Mouse (Mus musculus) forebrain, embryonic 11.5 days (tissue): ENCODE results near the gene Acad9. TPM values are rescaled to one million over a fixed set of nuclear protein-coding genes. Genes with fewer than 3 reads are reported as not detected.
"Not testable (repeated sequence)": the region's sequence is repeated elsewhere in the genome, so short reads cannot be mapped to it uniquely, and the experiment has no call there.

Experiments used
- ATAC-seq: fragments of 200-750 bp; cut with Nextera tagmentation; replicated peaks from 2 replicates; pipeline ENCODE4 v1.8.0; 2017; ENCODE audit warnings: moderate TSS enrichment; ENCODE audit not compliant: low FRiP score
- DNase-seq: peaks from one replicate; pipeline ENCODE4 v3.0.0-alpha.2; 2017; ENCODE audit warnings: low spot score
- H3K27ac ChIP-seq: fragments of 300-500 bp; sonication (generic); 2 replicates; pipeline ENCODE4 v1.5.1; 2014; ENCODE audit warnings: low read depth, low read length
- H3K27me3 ChIP-seq: fragments of 300-500 bp; sonication (generic); 2 replicates; pipeline ENCODE4 v1.6.1; 2014; ENCODE audit warnings: mild to moderate bottlenecking, low read length, mixed read lengths; ENCODE audit not compliant: control insufficient read depth, insufficient read depth
- H3K36me3 ChIP-seq: fragments of 300-500 bp; sonication (generic); 2 replicates; pipeline ENCODE4 v1.6.1; 2014; ENCODE audit warnings: mild to moderate bottlenecking, low read length, moderate library complexity, mixed read lengths; ENCODE audit not compliant: control insufficient read depth, insufficient read depth
- H3K4me1 ChIP-seq: fragments of 300-500 bp; sonication (generic); replicated peaks from 2 replicates; pipeline ENCODE4 v1.6.1; 2014; ENCODE audit warnings: low read length, mixed read lengths; ENCODE audit not compliant: control insufficient read depth, insufficient read depth
- H3K4me2 ChIP-seq: fragments of 300-500 bp; sonication (generic); 2 replicates; pipeline ENCODE4 v1.6.1; 2014; ENCODE audit warnings: low read depth, mild to moderate bottlenecking, low read length, moderate library complexity, mixed read lengths; ENCODE audit not compliant: severe bottlenecking
- H3K4me3 ChIP-seq: fragments of 300-500 bp; sonication (generic); 2 replicates; pipeline ENCODE4 v1.5.1; 2014; ENCODE audit warnings: low read depth, low read length
- H3K9ac ChIP-seq: fragments of 300-500 bp; sonication (generic); 2 replicates; pipeline ENCODE4 v1.6.1; 2014; ENCODE audit warnings: low read length
- H3K9me3 ChIP-seq: fragments of 300-500 bp; sonication (generic); 2 replicates; pipeline ENCODE4 v1.6.1; 2016; ENCODE audit warnings: low read length, mixed read lengths; ENCODE audit not compliant: control insufficient read depth
- WGBS: fragments of 180-500 bp; shearing (Covaris S2); extraction: QIAGEN DNeasy Blood & Tissue Kit; methylation state at CpG from one replicate; pipeline ENCODE4 v1.1.7; 2014; 5-methylcytosine and 5-hydroxymethylcytosine counted together
- polyA plus RNA-seq: library from polyadenylated mRNA; unstranded; fragments of >200 nt; fragmentation: Nextera tagmentation; extraction: Ambion mirVana; gene quantifications from 2 replicates; pipeline ENCODE4 v1.2.1, GENCODE M21; 2014

Acad9 gene
- polyA plus RNA-seq, 1 experiment from 2014 or later, result 88.9 TPM

- ATAC-seq, result not testable (repeated sequence)
These were observed 60.4 kb downstream of the Acad9 start for GRCm38 (mm10) chr3:36126176-36126575.

GRCm38 (mm10) chr3:36136152-36136551 is 70.4 kb downstream of the Acad9 start:
- H3K4me3 ChIP-seq, result no peak overlapping the region
- ATAC-seq, result no peak
- H3K4me2 ChIP-seq, result no peak overlapping the region
- no peak overlapping the region for H3K9ac ChIP-seq
- H3K9me3 ChIP-seq, result no peaks in the 10 kb centered on the region
- no peaks in the 10 kb centered on the region for H3K36me3 ChIP-seq
- DNase-seq, result no peak
- H3K27me3 ChIP-seq, result no peaks in the 10 kb centered on the region
- H3K4me1 ChIP-seq, result no peaks in the 10 kb centered on the region
- H3K27ac ChIP-seq, result no peak overlapping the region

More at GRCm38 (mm10) chr3:36126176-36126575, 60.4 kb downstream of the Acad9 start:
- H3K27ac ChIP-seq, H3K4me1 ChIP-seq, DNase-seq, H3K4me3 ChIP-seq, H3K4me2 ChIP-seq, H3K36me3 ChIP-seq, H3K27me3 ChIP-seq, H3K9me3 ChIP-seq, H3K9ac ChIP-seq: not testable (repeated sequence)
- 91% methylated on average over 9 of the region's 9 CpGs for WGBS

DNA sequence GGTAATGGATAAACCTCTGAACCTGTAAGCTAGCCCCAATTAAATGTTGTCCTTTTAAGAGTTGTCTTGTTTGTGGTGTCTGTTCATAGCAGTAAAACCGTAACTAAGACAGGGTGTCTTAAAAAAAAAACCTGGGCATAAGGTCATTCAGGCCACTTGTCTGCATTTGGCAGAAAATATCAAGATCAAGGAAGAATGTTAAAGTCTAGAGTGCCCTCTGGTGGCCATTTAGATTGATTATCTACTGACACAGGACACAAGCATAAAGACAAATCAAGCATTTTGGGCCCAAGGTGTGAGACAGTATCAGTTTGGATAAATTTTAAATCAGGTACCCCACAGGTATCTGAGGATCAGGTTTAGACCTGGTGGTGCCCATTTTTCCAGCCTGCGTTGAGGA is 71.8 kb downstream of the Acad9 start:
- no peaks in the 10 kb centered on the region for H3K36me3 ChIP-seq
- no peaks in the 10 kb centered on the region for H3K9me3 ChIP-seq
- H3K4me2 ChIP-seq, result no peak overlapping the region
- DNase-seq, result no peak
- 63% methylated on average over 2 of the region's 2 CpGs for WGBS
- no peak overlapping the region for H3K4me3 ChIP-seq
- H3K27me3 ChIP-seq, result no peaks in the 10 kb centered on the region
- no peak overlapping the region for H3K9ac ChIP-seq
- no peaks in the 10 kb centered on the region for H3K4me1 ChIP-seq
- ATAC-seq, result no peak
- H3K27ac ChIP-seq, result no peak overlapping the region

- 87% methylated on average over 1 of the region's 1 CpGs for WGBS
- DNase-seq (no peak), ATAC-seq (no peak)
- Histone ChIP-seq H3K36me3 (no peaks in the 10 kb centered on the region), H3K27me3 (no peaks in the 10 kb centered on the region), H3K4me1 (no peaks in the 10 kb centered on the region), H3K9ac (no peak overlapping the region), H3K27ac (no peak overlapping the region), H3K9me3 (no peaks in the 10 kb centered on the region), H3K4me2 (no peak overlapping the region), H3K4me3 (no peak overlapping the region)
These were observed 72.4 kb downstream of the Acad9 start for GRCm38 (mm10) chr3:36138171-36138660.

DNA sequence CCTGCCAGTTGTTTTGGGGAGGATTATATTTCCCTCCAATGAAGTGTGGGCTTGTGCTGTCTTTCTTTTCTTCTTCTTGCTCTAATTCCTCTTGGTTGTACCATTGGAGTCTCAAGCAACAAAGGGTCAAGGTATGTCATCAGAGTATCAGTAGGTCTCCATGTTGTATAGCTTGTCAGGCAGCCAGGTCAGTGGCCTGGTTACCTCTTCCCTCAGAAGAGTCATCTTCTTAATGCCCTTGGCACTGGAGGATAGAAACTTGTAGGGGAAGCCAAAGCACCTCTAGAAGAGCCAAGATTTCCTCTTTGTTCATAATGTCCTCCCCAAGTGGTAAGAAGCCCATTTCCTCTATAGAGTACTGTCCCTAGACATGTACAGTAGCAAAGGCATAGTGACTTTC is 73.2 kb downstream of the Acad9 start:
- no peak for ATAC-seq
- Histone ChIP-seq H3K9me3 (no peaks in the 10 kb centered on the region), H3K4me2 (no peak overlapping the region)

More for the DNA sequence above, 73.2 kb downstream of the Acad9 start:
- Histone ChIP-seq H3K4me1 (no peaks in the 10 kb centered on the region), H3K9ac (no peak overlapping the region), H3K4me3 (no peak overlapping the region), H3K36me3 (no peaks in the 10 kb centered on the region), H3K27ac (no peak overlapping the region), H3K27me3 (no peaks in the 10 kb centered on the region)
- no peak for DNase-seq

Other genes starting within 250 kb of the Acad9 start
- 96.9 and 104 TPM in 2 replicates for gene Dcun1d1, start 128.5 kb upstream of the Acad9 start, polyA plus RNA-seq
- gene Mccc1, start 65.3 kb upstream of the Acad9 start, polyA plus RNA-seq, result 34.2 and 36.3 TPM in 2 replicates
- not detected in 2 replicates for gene Ccdc144b, start 12.4 kb upstream of the Acad9 start, polyA plus RNA-seq
- gene D3Ertd254e, start 85.0 kb downstream of the Acad9 start, polyA plus RNA-seq, result 10.6 and 11.1 TPM in 2 replicates
- 0.29 and 0.31 TPM in 2 replicates for gene Qrfpr, start 156.3 kb downstream of the Acad9 start, polyA plus RNA-seq